15 mouse cellular contexts compared by ENCODE assay signal in genomic region chr10:75251011-75251410, GRCm38 (mm10). TPM values are rescaled to one million over a fixed set of nuclear protein-coding genes. Genes with fewer than 3 reads are reported as not detected.
DNase-seq lines count a peak whose midpoint lies in the region; ATAC-seq and TF ChIP-seq lines count a peak whose summit lies in the region.
"Had no signal": no experiment of that assay in that cellular context is flagged by ENCODE, and none has a peak within 500 bp of the region (broad histone marks: within the 10 kb centered on the region; RNA-seq: fewer than 3 reads in every experiment).

No protein-coding gene starts in this region.

- H3K36me3 ChIP-seq in kidney, embryonic 16.5 days (ENCODE audit: insufficient read depth, low read length), result peaks cover 18% of the 10 kb centered on the region
- peaks cover 22% of the 10 kb centered on the region; the same call in 1 of the 2 replicates for H3K36me3 ChIP-seq in lung, postnatal 0 days (ENCODE audit: insufficient read depth, low read length)

- H3K27ac ChIP-seq in kidney, embryonic 16.5 days (ENCODE audit: low read length), result no peak overlapping the region
- H3K27ac ChIP-seq in lung, postnatal 0 days (ENCODE audit: low read length), result no peak overlapping the region
- H3K27ac ChIP-seq: limb, embryonic 13.5 days; midbrain, embryonic 12.5 days had no signal

- no peaks in the 10 kb centered on the region for H3K9me3 ChIP-seq in kidney, embryonic 16.5 days (ENCODE audit: low read length)
- no peaks in the 10 kb centered on the region for H3K9me3 ChIP-seq in lung, postnatal 0 days (ENCODE audit: low read length)
- H3K9me3 ChIP-seq: G1E; limb, embryonic 13.5 days; midbrain, embryonic 12.5 days had no signal

- no peaks in the 10 kb centered on the region for H3K27me3 ChIP-seq in kidney, embryonic 16.5 days (ENCODE audit: insufficient read depth, low read length)
- no peaks in the 10 kb centered on the region for H3K27me3 ChIP-seq in lung, postnatal 0 days (replicated peaks; ENCODE audit: insufficient read depth, low read length)
- H3K27me3 ChIP-seq: limb, embryonic 13.5 days; midbrain, embryonic 12.5 days had no signal

- peak; percentile 18 for DNase-seq in embryo, embryonic 10.5 days (ENCODE audit: low spot score)
- no peak for DNase-seq in embryo, embryonic 9.5 days (ENCODE audit: extremely low spot score)
- DNase-seq in kidney, postnatal 36 days, result peak; percentile 29 to 33
- peak; percentile 60 for DNase-seq in MN1 (ENCODE audit: low spot score)
- DNase-seq in lung, postnatal 0 days (ENCODE audit: low spot score), result peak; percentile 62
- no peak for DNase-seq in urinary bladder, adult 18-20 months (ENCODE audit: low spot score in 2 of 2)
- DNase-seq in thymus, adult 18-20 months, result no peak
- DNase-seq: right cerebral cortex, adult 18-20 months; thymus, postnatal 25 days had no signal

- 62% methylated on average over 2 of the region's 2 CpGs for WGBS in kidney, embryonic 16.5 days
- WGBS in lung, postnatal 0 days, result 51% methylated on average over 2 of the region's 2 CpGs

- no peak for ATAC-seq in kidney, embryonic 16.5 days (ENCODE audit: low FRiP score, low TSS enrichment)
- no peak for ATAC-seq in lung, postnatal 0 days
- ATAC-seq: forebrain, embryonic 16.5 days; hindbrain, embryonic 16.5 days had no signal

- peaks cover 10% of the 10 kb centered on the region for H3K4me1 ChIP-seq in kidney, embryonic 16.5 days (ENCODE audit: insufficient read depth, low read length)
- H3K4me1 ChIP-seq in lung, postnatal 0 days (ENCODE audit: insufficient read depth, low read depth, low read length), result no peaks in the 10 kb centered on the region
- H3K4me1 ChIP-seq: midbrain, embryonic 12.5 days had no signal

- no peak overlapping the region for H3K9ac ChIP-seq in kidney, embryonic 16.5 days (replicated peaks; ENCODE audit: low read length)
- no peak overlapping the region for H3K9ac ChIP-seq in lung, postnatal 0 days (replicated peaks; ENCODE audit: low read depth)
- H3K9ac ChIP-seq: limb, embryonic 13.5 days; midbrain, embryonic 12.5 days had no signal

- H3K4me3 ChIP-seq in kidney, embryonic 16.5 days (ENCODE audit: low read length), result no peak overlapping the region
- no peak overlapping the region for H3K4me3 ChIP-seq in lung, postnatal 0 days (ENCODE audit: low read depth, low read length)
- H3K4me3 ChIP-seq: limb, embryonic 13.5 days; midbrain, embryonic 12.5 days had no signal

- TF ChIP-seq CTCF in lung, postnatal 0 days (IDR thresholded peaks at IDR 0.05), result peak; percentile 69

- no peak for TF ChIP-seq EP300 in lung, postnatal 0 days (IDR thresholded peaks at IDR 0.05)

- no peak overlapping the region for H3K4me2 ChIP-seq in kidney, embryonic 16.5 days (replicated peaks; ENCODE audit: low read depth, low read length)
- no peak overlapping the region for H3K4me2 ChIP-seq in lung, postnatal 0 days (replicated peaks; ENCODE audit: low read depth, low read length)
- H3K4me2 ChIP-seq: limb, embryonic 13.5 days; midbrain, embryonic 12.5 days had no signal

RNA-seq across cellular contexts. Expression of gene Specc1l, which starts 39.1 kb away (rescaled TPM):
- polyA plus RNA-seq in kidney, embryonic 16.5 days (2015; fragmentation: Nextera tagmentation; extraction: Ambion mirVana), result 33.2 and 33.4 TPM in 2 replicates
- polyA plus RNA-seq in lung, postnatal 0 days (2015; fragmentation: Nextera tagmentation; extraction: Ambion mirVana), result 39.0 and 40.3 TPM in 2 replicates

Comparison
In these comparisons a context has a peak if more than half of its experiments do, and no peak if none do; other contexts are left out.
1. DNase-seq: peak in embryo, embryonic 10.5 days (single experiment), kidney, postnatal 36 days (2 of 2), MN1 (single experiment) and lung, postnatal 0 days (single experiment); none in embryo, embryonic 9.5 days (single experiment), urinary bladder, adult 18-20 months (0 of 2) and thymus, adult 18-20 months (0 of 2).